Mouse (Mus musculus): Measurements from ENCODE around the gene Pip.
A peak's percentile ranks its signal among the peaks of the same experiment; 100 is the strongest.

Gene Pip

GRCm38 (mm10) chr6:41847235-41847634, at the start of gene Pip:
TSS of gene Pip (plus strand) at chr6:41847535.
- DNase-seq (ENCODE audit: extremely low read depth, low read depth, low spot score): no peak

DNA sequence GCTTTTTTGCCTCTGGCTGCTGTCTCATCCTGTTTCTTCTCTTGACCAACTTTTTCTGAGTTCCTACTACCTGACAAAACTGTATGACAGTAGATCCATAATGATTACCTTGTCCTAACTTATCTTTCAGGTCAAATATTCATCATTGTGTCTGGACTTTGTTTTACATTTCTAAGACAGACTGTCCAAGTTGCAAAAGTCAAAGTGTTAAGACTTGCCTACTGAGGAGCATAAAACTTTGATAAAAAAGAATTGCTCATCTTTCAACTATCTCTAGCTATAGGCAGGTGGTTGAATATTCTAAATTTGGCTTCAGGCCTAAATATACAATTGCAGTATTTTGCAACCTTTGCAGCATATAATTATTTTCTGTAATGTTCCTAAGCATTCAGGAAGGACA, 23.2 kb upstream of the Pip start:
- DNase-seq (ENCODE audit: extremely low read depth, low read depth, low spot score): peak; percentile 89

DNA sequence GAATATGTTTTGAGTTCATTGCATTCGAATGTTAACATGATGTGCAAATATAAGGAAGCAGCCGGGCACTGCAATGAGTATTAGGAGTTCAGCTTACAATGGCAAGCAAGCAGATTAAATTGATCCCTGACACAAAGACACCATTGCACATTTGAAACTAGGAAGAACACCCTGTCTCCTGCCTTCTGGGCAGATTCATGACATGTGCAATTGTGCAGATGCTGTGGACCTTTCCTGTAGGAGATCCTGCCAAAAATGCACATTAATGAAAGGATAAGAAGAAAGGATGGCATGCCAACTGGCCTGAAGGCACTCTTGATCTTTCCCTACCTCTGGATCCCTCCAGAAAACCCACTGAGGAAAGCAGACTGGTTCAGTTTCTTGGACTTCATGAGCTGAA, 17.8 kb upstream of the Pip start:
- DNase-seq (ENCODE audit: extremely low read depth, low read depth, low spot score): peak; percentile 98

- no peak for DNase-seq (ENCODE audit: extremely low read depth, low read depth, low spot score)
These were observed 5.4 kb downstream of the Pip start, which contains the start of gene Sval2 for GRCm38 (mm10) chr6:41852689-41853088. TSS of gene Sval2 (plus strand) at chr6:41852989.

DNA sequence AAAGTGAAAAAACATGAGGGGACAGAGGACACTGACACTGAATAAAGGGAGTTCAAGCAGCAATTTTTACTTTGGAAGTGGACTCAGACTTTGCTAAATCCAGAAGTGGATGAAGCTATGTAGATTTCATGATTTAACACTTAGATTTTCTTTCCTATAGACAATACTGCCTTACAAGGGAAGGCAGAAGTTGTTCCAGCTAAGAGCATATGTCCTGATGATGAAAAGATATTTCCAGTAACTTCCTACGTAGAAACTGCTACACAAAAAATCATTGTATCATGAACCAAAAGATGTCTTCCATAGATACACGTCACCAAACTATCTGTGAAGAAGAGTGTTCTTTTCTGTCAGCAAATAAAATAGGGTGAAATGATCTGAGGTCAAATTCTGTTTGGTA, 16.7 kb downstream of the Pip start:
- DNase-seq (ENCODE audit: extremely low read depth, low read depth, low spot score): no peak

Measured in fat pad, adult 2 months (tissue).